Mouse (Mus musculus) 3134 (cell line): Measurements from ENCODE around the gene Zfp410.
A peak's percentile ranks its signal among the peaks of the same experiment; 100 is the strongest.

ENCODE experiments used
- DNase-seq: peaks from one replicate; pipeline ENCODE4 v3.0.0-alpha.2; 2011; ENCODE audit warnings: low spot score; ENCODE audit not compliant: insufficient read length; ENCODE audit errors: extremely low read depth

Zfp410 gene

DNA sequence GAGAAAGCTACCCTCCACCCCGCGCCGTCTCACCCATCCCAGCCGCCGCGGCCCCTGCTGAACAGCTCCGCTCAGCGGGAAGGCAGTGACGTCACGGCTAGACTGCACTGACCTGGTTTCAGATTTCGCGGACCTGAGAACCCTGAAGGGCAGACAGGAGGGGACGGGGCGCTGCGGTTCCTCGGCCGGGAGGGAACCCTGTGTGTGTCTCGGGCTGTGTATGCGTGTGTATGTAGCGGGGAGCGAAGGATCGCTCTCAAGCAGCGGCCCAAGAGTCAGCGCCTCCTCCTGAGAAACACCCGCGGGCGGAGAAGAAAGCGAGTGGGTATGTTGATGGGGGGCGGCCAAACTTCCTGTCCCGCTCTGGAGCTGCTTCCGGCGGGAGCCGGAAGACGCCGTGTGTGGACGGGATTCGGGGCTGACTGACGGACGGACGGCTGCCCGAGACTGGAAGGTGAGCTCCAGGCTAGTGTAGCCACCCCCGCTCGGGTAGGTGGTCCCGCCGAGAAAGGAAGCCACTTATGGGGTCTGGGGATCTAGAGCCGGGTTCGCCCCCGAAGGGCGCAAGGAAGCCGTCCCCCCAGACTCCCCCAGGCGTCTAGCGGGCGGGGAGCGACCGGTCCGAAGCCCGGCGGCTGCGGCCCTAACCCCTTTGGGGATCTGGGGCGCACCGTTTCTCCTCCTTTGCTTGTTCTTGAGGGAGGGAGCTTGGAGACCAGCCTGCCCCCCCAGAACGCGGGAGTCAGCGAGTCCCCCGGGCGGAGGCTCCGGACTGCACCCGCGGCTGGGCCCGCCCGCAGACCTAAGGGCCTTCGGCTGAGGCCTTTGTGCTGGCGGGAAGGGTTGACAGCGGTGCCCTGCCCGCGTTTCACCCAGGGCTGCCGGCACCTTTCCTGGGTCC lies at the start of gene Zfp410:
Gene Zfp410 (plus strand): TSS at position 132 of the 901 bp plus-strand sequence.
- DNase-seq: peak; percentile 92

GRCm38 (mm10) chr12:84267264-84267663 lies 49.4 kb upstream of the Zfp410 start:
- DNase-seq: no peak

GRCm38 (mm10) chr12:84273366-84273765 lies 43.3 kb upstream of the Zfp410 start:
- DNase-seq: no peak

GRCm38 (mm10) chr12:84275288-84275687 lies 41.4 kb upstream of the Zfp410 start:
- no peak for DNase-seq

DNA sequence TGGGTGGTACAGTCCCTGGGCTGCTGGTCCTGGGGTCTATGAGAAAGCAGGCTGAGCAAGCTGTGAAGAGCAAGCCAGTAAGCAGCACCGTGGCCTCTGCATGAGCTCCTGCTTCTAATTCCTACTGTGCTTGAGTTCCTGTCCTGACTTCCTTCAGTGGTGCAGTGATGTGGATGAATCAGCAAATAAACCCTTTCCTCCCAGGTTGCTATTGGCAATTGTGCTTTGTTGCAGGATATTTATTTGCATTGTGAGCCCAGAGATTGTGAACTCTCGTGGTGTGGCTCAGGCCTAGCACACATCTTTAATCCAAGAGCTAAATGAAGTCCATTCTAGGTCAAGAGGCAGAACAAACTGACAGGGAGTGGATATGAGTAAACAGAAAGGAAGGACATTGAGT lies 40.4 kb upstream of the Zfp410 start:
- DNase-seq: peak; percentile 9

GRCm38 (mm10) chr12:84276799-84277198 lies 39.9 kb upstream of the Zfp410 start:
- DNase-seq: no peak

- DNase-seq: no peak
Measured at GRCm38 (mm10) chr12:84277832-84278231, 38.8 kb upstream of the Zfp410 start.

DNA sequence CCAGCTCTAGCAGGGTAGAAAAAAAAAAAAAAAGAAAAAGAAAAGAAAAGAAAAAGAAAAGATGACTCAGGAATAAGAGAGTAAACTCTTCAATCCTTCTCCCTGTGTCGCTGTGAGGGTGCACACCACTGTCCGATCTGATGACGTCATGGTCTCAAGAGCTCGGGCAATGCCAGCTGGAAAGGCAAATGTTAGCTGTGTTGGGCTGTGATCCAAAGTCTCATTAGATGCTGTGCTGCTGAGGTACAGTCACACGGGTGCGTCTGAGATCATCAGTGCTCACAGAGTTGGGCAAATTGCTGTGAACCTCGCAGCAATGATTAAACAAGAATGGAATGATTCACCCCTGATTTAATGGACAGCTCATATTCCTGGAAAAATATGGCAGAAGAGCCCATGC lies 37.8 kb upstream of the Zfp410 start:
- DNase-seq: peak; percentile 53

- no peak for DNase-seq
Measured at GRCm38 (mm10) chr12:84284391-84284790, 32.3 kb upstream of the Zfp410 start.

DNA sequence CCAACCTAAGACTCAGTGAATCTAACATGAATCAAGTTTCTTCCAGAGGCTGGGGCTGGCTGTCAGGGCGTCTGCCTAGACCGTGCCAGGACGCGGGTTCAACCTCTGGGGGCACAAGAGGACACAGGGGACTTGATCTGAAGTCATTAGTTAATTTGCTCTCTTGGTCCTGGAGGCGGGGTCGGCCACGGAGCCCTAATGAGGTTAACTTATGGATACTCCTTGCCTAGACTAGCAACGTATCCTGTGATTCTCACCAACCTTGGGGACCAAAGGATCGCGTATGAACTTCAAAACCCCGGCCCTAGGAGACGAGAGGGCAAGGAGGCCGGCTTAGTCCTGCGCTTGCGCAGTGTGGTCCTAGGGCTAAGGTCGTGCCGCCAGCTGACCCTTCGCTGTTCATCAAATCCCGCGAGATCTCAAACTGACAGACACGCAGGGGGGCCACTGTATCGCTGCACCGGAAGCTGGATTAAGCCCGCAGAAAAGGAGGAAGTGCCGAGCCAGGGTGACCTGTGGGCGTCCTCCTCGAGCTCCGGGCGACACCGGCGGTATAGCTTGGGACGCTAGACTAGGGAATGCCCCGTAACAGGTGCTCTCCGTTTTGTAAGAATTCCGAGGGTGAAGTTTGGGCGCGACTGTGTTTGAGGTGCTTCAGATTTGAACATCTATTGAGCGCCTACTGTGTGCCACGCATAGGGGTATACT lies 31.6 kb upstream of the Zfp410 start, which contains the start of gene Ptgr2:
Gene Ptgr2 (plus strand): TSS at position 348 of the 708 bp plus-strand sequence.
- peak; percentile 89 for DNase-seq

GRCm38 (mm10) chr12:84285593-84285968 lies 31.1 kb upstream of the Zfp410 start:
- no peak for DNase-seq

DNA sequence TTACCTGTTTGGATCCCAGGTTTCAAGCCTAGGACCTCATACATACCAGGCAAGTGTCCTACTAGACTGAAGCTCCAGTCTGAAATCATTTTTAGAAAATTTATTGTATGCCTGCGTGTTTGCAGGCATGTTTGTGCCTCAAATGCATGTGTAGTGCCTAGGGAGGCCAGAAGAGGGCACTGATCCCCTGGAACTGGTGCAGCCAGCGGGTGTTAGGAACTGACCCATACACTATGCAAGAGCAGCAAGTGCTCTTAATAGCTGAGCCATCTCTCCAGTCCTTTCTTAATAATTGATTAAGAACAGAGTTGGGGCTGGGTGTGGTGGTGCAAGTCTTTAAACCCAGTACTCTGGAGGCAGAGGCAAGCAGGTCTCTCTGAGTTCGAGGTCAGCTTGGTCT lies 28.2 kb upstream of the Zfp410 start:
- peak; percentile 24 for DNase-seq

- no peak for DNase-seq
Measured at GRCm38 (mm10) chr12:84297851-84298250, 18.8 kb upstream of the Zfp410 start.

- DNase-seq: no peak
Measured at GRCm38 (mm10) chr12:84299265-84299664, 17.4 kb upstream of the Zfp410 start.

DNA sequence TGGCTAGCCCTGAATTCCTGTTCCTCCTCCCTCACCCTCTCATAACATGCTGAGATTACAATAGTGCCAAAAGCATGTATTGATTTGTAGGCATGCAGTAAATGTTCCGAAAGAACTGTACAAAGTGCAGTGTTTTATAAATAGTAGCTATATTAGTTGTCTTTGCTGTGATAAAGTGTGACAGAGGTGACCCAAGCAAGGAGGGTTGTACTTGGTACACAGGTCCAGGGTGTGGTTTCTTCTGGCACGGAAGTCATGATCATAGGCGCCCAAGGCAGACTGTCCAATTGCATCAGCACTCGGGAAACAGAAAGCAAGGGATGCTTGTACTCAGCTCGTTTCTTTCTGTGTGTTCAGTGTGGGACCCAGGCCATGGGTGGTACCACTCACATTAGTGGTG lies 12.6 kb upstream of the Zfp410 start:
- no peak for DNase-seq

GRCm38 (mm10) chr12:84304554-84304953 lies 12.1 kb upstream of the Zfp410 start:
- DNase-seq: no peak

GRCm38 (mm10) chr12:84311306-84311705 lies 5.3 kb upstream of the Zfp410 start:
- DNase-seq: no peak

DNA sequence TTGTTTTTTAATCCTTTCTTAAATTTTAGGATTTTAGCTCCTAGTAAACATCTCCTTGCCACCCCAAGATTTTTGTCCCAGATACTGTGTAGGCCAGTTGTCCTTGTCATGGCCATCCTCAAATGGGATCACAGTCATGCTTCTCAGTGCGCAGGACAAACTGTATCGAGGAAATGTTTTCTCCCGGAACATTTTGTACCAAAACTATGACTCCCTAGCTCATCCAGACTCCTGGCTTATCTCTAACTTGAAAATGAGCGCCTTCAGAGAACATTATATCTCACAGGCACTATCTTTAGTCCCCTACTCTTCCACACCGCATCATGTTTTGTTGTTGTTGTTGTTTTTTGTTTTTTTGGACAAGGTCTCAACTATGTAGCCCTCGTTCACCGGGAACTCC lies 646 bp upstream of the Zfp410 start:
- no peak for DNase-seq

DNA sequence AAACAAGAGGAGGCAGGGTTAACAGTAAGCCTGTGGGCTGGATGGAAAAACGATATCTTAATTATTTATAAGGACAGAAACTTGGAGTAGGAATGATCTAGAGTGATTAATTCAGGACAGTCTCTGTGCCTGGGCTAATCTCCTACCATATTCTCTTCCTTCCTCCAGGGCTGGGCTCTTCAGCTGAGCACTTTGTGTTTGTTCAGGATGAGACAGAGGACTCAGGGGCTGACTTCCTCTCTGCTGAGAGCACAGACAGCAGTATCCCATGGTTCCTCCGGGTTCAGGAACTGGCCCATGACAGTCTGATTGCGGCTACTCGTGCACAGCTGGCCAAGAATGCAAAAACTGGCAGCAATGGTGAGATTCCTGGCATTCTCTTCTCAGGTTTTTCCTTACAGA lies 10.5 kb downstream of the Zfp410 start:
- no peak for DNase-seq

GRCm38 (mm10) chr12:84336963-84337625 lies 20.4 kb downstream of the Zfp410 start:
- DNase-seq: no peak

GRCm38 (mm10) chr12:84347192-84347591 lies 30.5 kb downstream of the Zfp410 start:
- DNase-seq: no peak
